Mouse (Mus musculus) C3H10T1/2 (cell line): Measurements from ENCODE around the gene Psmb10. TPM values are rescaled to one million over a fixed set of nuclear protein-coding genes. Genes with fewer than 3 reads are reported as not detected.

Source experiments
- polyA plus RNA-seq, 2 experiments: library from polyadenylated mRNA; unstranded; fragments of >200 nt; fragmentation: generic; extraction: Trizol; gene quantifications; one replicate each; pipeline ENCODE4 v1.2.1; 2012; ENCODE audit warnings: missing spikeins in 2 of 2

The Psmb10 gene
- 100 to 1,000 TPM in 1 of 2 experiments, 10 to 100 TPM in 1; 93.2 to 114 TPM for polyA plus RNA-seq

DNA sequence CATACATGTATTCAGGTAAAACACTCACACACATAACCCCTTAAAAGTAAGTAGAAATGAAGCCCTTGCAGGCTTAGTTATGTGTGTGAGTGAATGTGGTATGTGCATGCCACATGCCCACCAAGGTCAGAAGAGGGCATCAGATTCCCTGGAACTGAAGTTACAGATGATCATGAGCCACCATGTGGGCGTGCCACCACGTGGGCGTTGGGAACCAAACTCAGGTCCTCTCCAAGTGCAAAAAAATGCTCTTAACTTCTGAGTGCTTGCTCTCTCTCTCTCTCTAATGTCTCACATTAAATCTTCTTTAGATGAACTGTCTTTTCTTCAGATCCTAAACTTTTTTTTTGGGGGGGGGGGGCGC lies at the start of gene Psmb10:
TSS of gene Psmb10 (minus strand) at position 139 of the 364 bp plus-strand sequence.

DNA sequence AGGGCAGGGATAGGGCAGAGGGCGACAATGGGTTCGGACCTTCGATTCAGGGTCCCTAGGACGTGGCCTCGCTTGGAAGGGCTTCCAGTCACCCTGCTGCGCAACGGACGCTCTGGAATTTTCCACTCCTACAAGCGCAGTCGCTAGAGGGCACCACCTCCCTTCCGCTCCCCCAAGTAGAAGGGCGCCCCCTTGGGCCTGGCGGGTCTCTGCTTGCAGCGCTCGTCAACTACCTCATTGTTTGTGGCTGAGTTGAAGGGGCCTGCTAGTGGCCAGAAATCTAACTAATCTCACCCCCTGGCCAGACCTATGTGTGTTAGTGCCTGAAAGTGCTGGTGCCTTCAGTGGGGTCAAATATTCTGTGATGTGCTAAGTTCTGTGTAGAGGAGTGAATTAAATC lies 41.1 kb upstream of the Psmb10 start, which contains the start of gene Dpep3:
TSS of gene Dpep3 (minus strand) at position 105 of the 400 bp plus-strand sequence.

DNA sequence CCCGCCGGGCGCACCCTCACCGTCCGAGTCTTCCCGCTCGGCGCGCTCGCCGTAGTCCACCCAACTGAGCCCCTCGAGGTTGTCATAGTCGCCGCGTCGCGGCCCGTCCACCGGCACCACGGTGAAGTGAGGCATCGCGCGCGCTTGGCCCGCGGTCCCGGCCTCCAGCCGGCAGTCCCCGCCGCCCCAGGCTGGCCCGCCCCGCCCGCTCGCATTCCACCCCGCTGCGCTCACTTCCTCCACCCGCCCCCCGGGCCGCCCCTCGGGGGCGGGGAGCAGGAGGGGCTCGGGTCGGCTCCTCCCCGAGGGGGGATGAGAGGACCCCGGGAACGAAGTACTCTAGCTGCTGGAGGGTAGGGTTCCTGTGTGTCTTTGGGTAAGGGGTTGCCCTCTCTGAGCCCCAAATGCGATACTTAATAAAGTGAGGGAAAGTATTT lies 27.7 kb upstream of the Psmb10 start, which contains the start of gene Slc12a4:
TSS of gene Slc12a4 (minus strand) at position 193 of the 437 bp plus-strand sequence.

DNA sequence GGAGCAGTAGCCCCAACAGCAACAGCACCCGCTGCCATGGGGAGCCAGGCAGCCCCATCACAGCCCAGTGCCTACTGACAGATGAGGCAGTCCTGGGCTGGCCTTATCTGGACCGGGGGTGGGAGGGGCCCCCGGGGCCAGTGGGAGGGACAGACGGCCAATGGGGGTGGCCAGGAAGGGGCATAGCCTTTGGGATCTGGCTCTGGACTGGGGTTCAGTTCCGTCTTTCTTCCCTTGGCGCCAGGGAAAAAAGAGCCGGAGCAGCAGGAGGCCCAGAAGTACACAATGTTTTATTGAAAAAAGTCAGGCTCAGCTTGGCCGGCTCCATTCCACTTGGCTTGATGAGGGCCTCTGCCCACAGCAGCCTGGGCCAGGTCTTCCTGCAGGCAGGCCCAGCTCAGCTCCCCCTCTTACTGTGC lies 5.1 kb upstream of the Psmb10 start, which contains the start of gene Lcat:
TSS of gene Lcat (minus strand) at position 62 of the 419 bp plus-strand sequence.

DNA sequence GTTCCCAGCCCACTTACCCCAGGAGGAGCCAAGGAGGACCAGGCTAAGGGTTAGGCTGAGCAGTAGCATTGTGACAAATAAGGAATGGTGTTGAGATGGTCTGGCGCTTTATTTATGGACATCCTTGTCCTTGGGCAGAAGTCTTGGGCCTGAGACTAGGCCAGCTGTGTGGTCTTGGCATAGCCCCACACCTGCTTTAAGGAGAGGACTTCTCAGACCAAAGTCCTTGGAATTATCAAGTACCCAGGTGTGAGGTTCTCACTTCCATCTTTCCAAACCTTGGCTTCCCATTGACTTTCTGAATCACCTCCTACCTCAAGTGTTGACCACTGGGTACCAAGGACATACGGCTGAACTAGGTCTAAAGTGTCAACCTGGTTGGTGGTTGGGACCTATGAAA lies 4.5 kb downstream of the Psmb10 start, which contains the start of gene Ctrl:
TSS of gene Ctrl (minus strand) at position 101 of the 400 bp plus-strand sequence.

DNA sequence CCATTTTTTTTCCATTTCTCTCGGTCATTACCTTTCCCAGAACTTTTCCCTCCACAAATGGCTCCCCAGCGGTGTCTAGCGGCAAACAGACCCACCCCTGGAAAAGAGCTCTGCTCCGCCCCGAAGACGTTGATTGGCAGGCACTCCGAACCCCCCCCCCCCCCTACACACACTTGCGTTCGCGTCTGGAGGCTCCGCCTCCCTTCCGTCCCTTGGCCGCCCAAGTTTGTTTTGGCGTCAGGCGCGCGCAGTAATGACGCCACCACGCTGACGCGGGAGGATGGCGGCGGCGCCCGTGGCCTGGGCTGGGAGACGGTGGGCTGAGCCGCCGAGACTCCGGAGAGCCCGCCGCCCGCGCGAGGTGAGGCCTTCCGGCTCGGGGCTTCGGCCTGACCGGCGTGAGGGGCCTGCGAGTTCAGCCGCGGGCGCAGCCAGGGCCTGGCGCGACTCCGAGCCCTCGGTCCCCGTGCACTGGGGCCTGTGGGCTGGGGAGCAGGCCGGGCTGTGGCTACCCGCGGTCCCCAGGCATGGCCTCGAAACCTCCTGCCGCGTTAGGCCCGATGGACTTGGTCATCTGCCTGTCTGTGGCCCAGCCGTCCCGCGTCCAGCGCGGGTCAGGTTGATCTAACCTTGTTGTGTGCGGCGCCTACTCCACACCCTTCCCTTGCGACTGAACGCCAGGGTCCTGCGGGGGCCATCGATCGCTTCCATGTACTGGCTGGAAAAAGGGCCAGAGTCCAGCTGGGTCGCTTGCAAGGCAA lies 37.9 kb downstream of the Psmb10 start, which contains the start of gene Pskh1:
TSS of gene Pskh1 (plus strand) at position 262 of the 761 bp plus-strand sequence.

DNA sequence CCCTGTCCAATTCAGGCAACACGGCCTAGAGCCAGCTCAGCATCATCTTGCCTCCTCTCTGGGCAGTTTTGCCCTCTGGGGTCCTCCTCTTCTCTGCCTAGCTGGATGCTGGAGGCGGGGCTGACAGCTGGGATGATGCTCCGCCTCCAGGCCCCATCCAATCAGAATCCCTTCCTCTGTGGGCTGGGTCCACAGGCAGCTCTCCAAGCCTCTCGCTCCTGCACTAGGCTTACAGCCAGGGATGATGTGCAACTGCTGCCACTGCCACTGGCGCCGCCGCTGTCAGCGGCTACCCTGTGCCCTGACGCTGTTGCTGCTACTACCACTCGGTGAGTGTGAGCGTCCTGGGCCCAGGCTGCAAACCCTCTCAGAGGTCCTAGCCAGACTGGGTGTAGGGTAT lies 44.9 kb downstream of the Psmb10 start, which contains the start of gene Nrn1l:
TSS of gene Nrn1l (plus strand) at position 229 of the 400 bp plus-strand sequence.

Other genes starting within 250 kb of the Psmb10 start
- 10 to 100 TPM; 50.3 to 70.4 TPM for gene Acd, start 237.3 kb downstream of the Psmb10 start, polyA plus RNA-seq
- gene Pard6a, start 237.3 kb downstream of the Psmb10 start, polyA plus RNA-seq = 10 to 100 TPM; 15.2 to 30.5 TPM
- gene 4933405L10Rik, start 230.8 kb downstream of the Psmb10 start, polyA plus RNA-seq = under 1 TPM; 0.26 to 0.98 TPM
- gene Enkd1, start 230.2 kb downstream of the Psmb10 start, polyA plus RNA-seq = 10 to 100 TPM; 21.1 to 27.5 TPM
- 10 to 100 TPM in 1 of 2 experiments, 1 to 10 TPM in 1; 4.3 to 12.5 TPM for gene Gfod2, start 179.8 kb downstream of the Psmb10 start, polyA plus RNA-seq
- gene Ranbp10, start 111.1 kb downstream of the Psmb10 start, polyA plus RNA-seq = 10 to 100 TPM in 1 of 2 experiments, 1 to 10 TPM in 1; 2.2 to 14.2 TPM
- gene Tsnaxip1, start 110.7 kb downstream of the Psmb10 start, polyA plus RNA-seq = under 1 TPM; 0.05 to 0.11 TPM
- 10 to 100 TPM; 26.0 to 44.2 TPM for gene Cenpt, start 85.2 kb downstream of the Psmb10 start, polyA plus RNA-seq
- 10 to 100 TPM; 23.9 to 66.2 TPM for gene Thap11, start 83.3 kb downstream of the Psmb10 start, polyA plus RNA-seq
- 100 to 1,000 TPM; 122 to 135 TPM for gene Nutf2, start 77.9 kb downstream of the Psmb10 start, polyA plus RNA-seq
- gene Edc4, start 57.6 kb downstream of the Psmb10 start, polyA plus RNA-seq = 10 to 100 TPM; 11.4 to 33.4 TPM
- 1 to 10 TPM in 1 of 2 experiments, under 1 TPM in 1; 0.33 to 1.8 TPM for gene Nrn1l, start 44.9 kb downstream of the Psmb10 start, polyA plus RNA-seq
- gene Pskh1, start 38.0 kb downstream of the Psmb10 start, polyA plus RNA-seq = 10 to 100 TPM in 1 of 2 experiments, 1 to 10 TPM in 1; 6.3 to 24.8 TPM
- 1 to 10 TPM in 1 of 2 experiments, under 1 TPM in 1; 0.04 to 1.2 TPM for gene Ctrl, start 4.6 kb downstream of the Psmb10 start, polyA plus RNA-seq
- gene Lcat, start 4.9 kb upstream of the Psmb10 start, polyA plus RNA-seq = 1 to 10 TPM in 1 of 2 experiments, under 1 TPM in 1; 0.43 to 4.4 TPM
- 10 to 100 TPM; 18.7 to 66.1 TPM for gene Slc12a4, start 27.7 kb upstream of the Psmb10 start, polyA plus RNA-seq
- gene Dpep3, start 41.0 kb upstream of the Psmb10 start, polyA plus RNA-seq = not detected
- gene Dus2, start 52.9 kb upstream of the Psmb10 start, polyA plus RNA-seq = 10 to 100 TPM in 1 of 2 experiments, 1 to 10 TPM in 1; 7.9 to 13.1 TPM
- under 1 TPM; 0.05 to 0.28 TPM for gene Dpep2nb, start 67.5 kb upstream of the Psmb10 start, polyA plus RNA-seq
- 10 to 100 TPM; 10.6 to 13.9 TPM for gene Ddx28, start 73.4 kb upstream of the Psmb10 start, polyA plus RNA-seq
- 1 to 10 TPM in 1 of 2 experiments, under 1 TPM in 1; 0.91 to 9.6 TPM for gene Nfatc3, start 120.4 kb upstream of the Psmb10 start, polyA plus RNA-seq
- under 1 TPM; 0.14 to 0.19 TPM for gene Esrp2, start 198.5 kb upstream of the Psmb10 start, polyA plus RNA-seq
- 10 to 100 TPM in 1 of 2 experiments, 1 to 10 TPM in 1; 8.0 to 20.9 TPM for gene Pla2g15, start 212.0 kb upstream of the Psmb10 start, polyA plus RNA-seq
- 10 to 100 TPM in 1 of 2 experiments, 1 to 10 TPM in 1; 3.5 to 10.8 TPM for gene Slc7a6, start 230.4 kb upstream of the Psmb10 start, polyA plus RNA-seq